Mouse (Mus musculus): Measurements from ENCODE around the gene Chil1. TPM values are rescaled to one million over a fixed set of nuclear protein-coding genes. Genes with fewer than 3 reads are reported as not detected.

Gene Chil1
- polyA plus RNA-seq, 1 experiment, result 32.9 TPM

- no peak for TF ChIP-seq SRF (IDR thresholded peaks at IDR 0.05; ENCODE audit: control insufficient read depth, insufficient read length, low read depth)
- TF ChIP-seq MYOD1 (IDR thresholded peaks at IDR 0.05; ENCODE audit: control insufficient read depth in 1 of 3, insufficient read length in 2 of 3, low read depth in 2 of 3), result peak in 1 of 3 experiments; percentile 32
- TF ChIP-seq USF1 (IDR thresholded peaks at IDR 0.05; ENCODE audit: low read depth), result no peak
- TF ChIP-seq CEBPB (IDR thresholded peaks at IDR 0.05; ENCODE audit: insufficient read depth, poor library complexity, severe bottlenecking), result no peak
- peak; percentile 14 for TF ChIP-seq POLR2A (IDR thresholded peaks at IDR 0.05; ENCODE audit: insufficient read length, low read depth)
- TF ChIP-seq REST (IDR thresholded peaks at IDR 0.05; ENCODE audit: insufficient read depth, insufficient read length), result no peak
- TF ChIP-seq MYOG (IDR thresholded peaks at IDR 0.05; ENCODE audit: control insufficient read depth in 1 of 3, insufficient read depth in 1 of 3, insufficient read length in 2 of 3, low read depth in 2 of 3), result no peak
- no peak for TF ChIP-seq TCF3 (IDR thresholded peaks at IDR 0.05; ENCODE audit: insufficient read length, low read depth)
- TF ChIP-seq E2F4 (IDR thresholded peaks at IDR 0.05; ENCODE audit: insufficient read depth), result no peak
- Histone ChIP-seq H3K36me3 (ENCODE audit: control insufficient read depth, insufficient read depth) (no peaks in the 10 kb centered on the region), H3K79me2 (ENCODE audit: control insufficient read depth, insufficient read depth) (no peaks in the 10 kb centered on the region), H3ac (ENCODE audit: control insufficient read depth, insufficient read length) (no peak overlapping the region), H3K27me3 (ENCODE audit: control insufficient read depth, insufficient read depth, insufficient read length) (peaks cover 15% of the 10 kb centered on the region), H3K4me2 (ENCODE audit: low read depth) (peak overlapping the region; percentile 47), H3K4me3 (no peak overlapping the region)
Observed at GRCm38 (mm10) chr1:134188989-134189729, 7.2 kb downstream of the Chil1 start.

- no peaks in the 10 kb centered on the region for H3K79me2 ChIP-seq (ENCODE audit: control insufficient read depth, insufficient read depth)
- peaks cover 7% of the 10 kb centered on the region for H3K27me3 ChIP-seq (ENCODE audit: control insufficient read depth, insufficient read depth, insufficient read length)
- no peaks in the 10 kb centered on the region for H3K36me3 ChIP-seq (ENCODE audit: control insufficient read depth, insufficient read depth)
- no peak overlapping the region for H3K4me3 ChIP-seq
- no peak overlapping the region for H3ac ChIP-seq (ENCODE audit: control insufficient read depth, insufficient read length)
- H3K4me2 ChIP-seq (ENCODE audit: low read depth), result no peak overlapping the region
- no peak for TF ChIP-seq USF1 (IDR thresholded peaks at IDR 0.05; ENCODE audit: low read depth)
- TF ChIP-seq POLR2A (IDR thresholded peaks at IDR 0.05; ENCODE audit: insufficient read length, low read depth), result no peak
- TF ChIP-seq CEBPB (IDR thresholded peaks at IDR 0.05; ENCODE audit: insufficient read depth, poor library complexity, severe bottlenecking), result no peak
- no peak for TF ChIP-seq MYOD1 (IDR thresholded peaks at IDR 0.05; ENCODE audit: control insufficient read depth in 1 of 3, insufficient read length in 2 of 3, low read depth in 2 of 3)
- TF ChIP-seq TCF12 (IDR thresholded peaks at IDR 0.05; ENCODE audit: insufficient read depth, poor library complexity, severe bottlenecking), result no peak
- no peak for TF ChIP-seq POLR2AphosphoS2 (IDR thresholded peaks at IDR 0.05; ENCODE audit: insufficient read length, low read depth)
- TF ChIP-seq MYOG (IDR thresholded peaks at IDR 0.05; ENCODE audit: control insufficient read depth in 1 of 3, insufficient read depth in 1 of 3, insufficient read length in 2 of 3, low read depth in 2 of 3), result no peak
- no peak for TF ChIP-seq REST (IDR thresholded peaks at IDR 0.05; ENCODE audit: insufficient read depth, insufficient read length)
- no peak for TF ChIP-seq MAX (IDR thresholded peaks at IDR 0.05; ENCODE audit: low read depth)
- no peak for TF ChIP-seq E2F4 (IDR thresholded peaks at IDR 0.05; ENCODE audit: insufficient read depth)
- no peak for TF ChIP-seq TCF3 (IDR thresholded peaks at IDR 0.05; ENCODE audit: insufficient read length, low read depth)
- TF ChIP-seq SRF (IDR thresholded peaks at IDR 0.05; ENCODE audit: control insufficient read depth, insufficient read length, low read depth), result no peak
Observed at GRCm38 (mm10) chr1:134191192-134191591, 9.2 kb downstream of the Chil1 start.

- Histone ChIP-seq H3K4me3 (no peak overlapping the region), H3ac (ENCODE audit: control insufficient read depth, insufficient read length) (no peak overlapping the region), H3K27me3 (ENCODE audit: control insufficient read depth, insufficient read depth, insufficient read length) (no peaks in the 10 kb centered on the region), H3K4me2 (ENCODE audit: low read depth) (peak overlapping the region; percentile 36), H3K36me3 (ENCODE audit: control insufficient read depth, insufficient read depth) (no peaks in the 10 kb centered on the region), H3K79me2 (ENCODE audit: control insufficient read depth, insufficient read depth) (no peaks in the 10 kb centered on the region)
- TF ChIP-seq USF1 (IDR thresholded peaks at IDR 0.05; ENCODE audit: low read depth) (no peak), POLR2AphosphoS2 (IDR thresholded peaks at IDR 0.05; ENCODE audit: insufficient read length, low read depth) (no peak), REST (IDR thresholded peaks at IDR 0.05; ENCODE audit: insufficient read depth, insufficient read length) (no peak), POLR2A (IDR thresholded peaks at IDR 0.05; ENCODE audit: insufficient read length, low read depth) (no peak), CEBPB (IDR thresholded peaks at IDR 0.05; ENCODE audit: insufficient read depth, poor library complexity, severe bottlenecking) (no peak), E2F4 (IDR thresholded peaks at IDR 0.05; ENCODE audit: insufficient read depth) (no peak), TCF12 (IDR thresholded peaks at IDR 0.05; ENCODE audit: insufficient read depth, poor library complexity, severe bottlenecking) (no peak), SRF (IDR thresholded peaks at IDR 0.05; ENCODE audit: control insufficient read depth, insufficient read length, low read depth) (no peak), TCF3 (IDR thresholded peaks at IDR 0.05; ENCODE audit: insufficient read length, low read depth) (no peak), MYOG (IDR thresholded peaks at IDR 0.05; ENCODE audit: control insufficient read depth in 1 of 3, insufficient read depth in 1 of 3, insufficient read length in 2 of 3, low read depth in 2 of 3) (no peak), MYOD1 (IDR thresholded peaks at IDR 0.05; ENCODE audit: control insufficient read depth in 1 of 3, insufficient read length in 2 of 3, low read depth in 2 of 3) (no peak), MAX (IDR thresholded peaks at IDR 0.05; ENCODE audit: low read depth) (no peak)
Observed at GRCm38 (mm10) chr1:134192024-134192423, 10.0 kb downstream of the Chil1 start.

- H3K27me3 ChIP-seq (ENCODE audit: control insufficient read depth, insufficient read depth, insufficient read length), result no peaks in the 10 kb centered on the region
- H3K79me2 ChIP-seq (ENCODE audit: control insufficient read depth, insufficient read depth), result no peaks in the 10 kb centered on the region
- no peaks in the 10 kb centered on the region for H3K36me3 ChIP-seq (ENCODE audit: control insufficient read depth, insufficient read depth)
- H3K4me2 ChIP-seq (ENCODE audit: low read depth), result peak within 1 kb of the TSS; percentile 70
- peak within 1 kb of the TSS; percentile 3 for H3ac ChIP-seq (ENCODE audit: control insufficient read depth, insufficient read length)
- H3K4me3 ChIP-seq, result peak within 1 kb of the TSS; percentile 63
- TF ChIP-seq TCF12 (IDR thresholded peaks at IDR 0.05; ENCODE audit: insufficient read depth, poor library complexity, severe bottlenecking) (peak; percentile 67), TCF3 (IDR thresholded peaks at IDR 0.05; ENCODE audit: insufficient read length, low read depth) (peak; percentile 65), POLR2A (IDR thresholded peaks at IDR 0.05; ENCODE audit: insufficient read length, low read depth) (peak; percentile 48), MYOD1 (IDR thresholded peaks at IDR 0.05; ENCODE audit: control insufficient read depth in 1 of 3, insufficient read length in 2 of 3, low read depth in 2 of 3) (peak in 2 of 3 experiments; percentile 57 to 92), REST (IDR thresholded peaks at IDR 0.05; ENCODE audit: insufficient read depth, insufficient read length) (no peak), MYOG (IDR thresholded peaks at IDR 0.05; ENCODE audit: control insufficient read depth in 1 of 3, insufficient read depth in 1 of 3, insufficient read length in 2 of 3, low read depth in 2 of 3) (peak; percentile 44 to 98 (median 82)), MAX (IDR thresholded peaks at IDR 0.05; ENCODE audit: low read depth) (no peak)
Observed at GRCm38 (mm10) chr1:134193126-134193525, 11.2 kb downstream of the Chil1 start, which contains the start of gene Mybph. Gene Mybph (plus strand): TSS chr1:134193448.

All from myocyte (in vitro differentiated cells).